Mouse (Mus musculus) myocyte (in vitro differentiated cells): ENCODE measurements at regions not wholly inside any gene's neighbourhood (a gene's known extent, or its start where the extent isn't known, plus 50 kb on each side); places are given as distances from the start of the nearest gene placed in this dataset.

ENCODE experiments used
- H3K27me3 ChIP-seq: one replicate; pipeline ENCODE4 v1.6.1; 2011; ENCODE audit not compliant: control insufficient read depth, insufficient read depth, insufficient read length
- H3K36me3 ChIP-seq: one replicate; pipeline ENCODE4 v1.6.1; 2011; ENCODE audit not compliant: control insufficient read depth, insufficient read depth
- H3K4me2 ChIP-seq: one replicate; pipeline ENCODE4 v1.6.1; 2011; ENCODE audit warnings: low read depth, control low read depth
- H3K4me3 ChIP-seq: one replicate; pipeline ENCODE4 v1.5.1; 2011; ENCODE audit warnings: mild to moderate bottlenecking, control low read depth, moderate library complexity
- H3K79me2 ChIP-seq: one replicate; pipeline ENCODE4 v1.6.1; 2011; ENCODE audit not compliant: control insufficient read depth, insufficient read depth
- H3ac ChIP-seq: one replicate; pipeline ENCODE4 v1.6.1; 2011; ENCODE audit not compliant: control insufficient read depth, insufficient read length
- CEBPB ChIP-seq: IDR thresholded peaks from 2 replicates; pipeline ENCODE4 v1.6.1; 2011; ENCODE audit warnings: mild to moderate bottlenecking, moderate library complexity; ENCODE audit not compliant: poor library complexity, insufficient read depth, severe bottlenecking
- E2F4 ChIP-seq: IDR thresholded peaks from one replicate; pipeline ENCODE4 v1.6.1; 2011; ENCODE audit warnings: mild to moderate bottlenecking, control low read depth, moderate library complexity; ENCODE audit not compliant: insufficient read depth
- MAX ChIP-seq: IDR thresholded peaks from one replicate; pipeline ENCODE4 v1.6.1; 2011; ENCODE audit warnings: low read depth, mild to moderate bottlenecking, control low read depth
- MYOD1 ChIP-seq, 3 experiments: IDR thresholded peaks; one replicate each; pipeline ENCODE4 v1.6.1; 2011; ENCODE audit warnings: control low read depth in 2 of 3, low read depth in 2 of 3, mild to moderate bottlenecking in 2 of 3, moderate library complexity in 1 of 3; ENCODE audit not compliant: insufficient read length in 2 of 3, control insufficient read depth in 1 of 3
- MYOG ChIP-seq, 3 experiments: IDR thresholded peaks; one replicate each; pipeline ENCODE4 v1.6.1; 2011; ENCODE audit warnings: control low read depth in 2 of 3, low read depth in 2 of 3, mild to moderate bottlenecking in 2 of 3; ENCODE audit not compliant: insufficient read length in 2 of 3, control insufficient read depth in 1 of 3, insufficient read depth in 1 of 3
- POLR2A ChIP-seq: IDR thresholded peaks from one replicate; pipeline ENCODE4 v1.6.1; 2011; ENCODE audit warnings: low read depth, mild to moderate bottlenecking, control low read depth, moderate library complexity; ENCODE audit not compliant: insufficient read length
- POLR2AphosphoS2 ChIP-seq: IDR thresholded peaks from one replicate; pipeline ENCODE4 v1.6.1; 2011; ENCODE audit warnings: low read depth, control low read depth; ENCODE audit not compliant: insufficient read length
- REST ChIP-seq: IDR thresholded peaks from one replicate; pipeline ENCODE4 v1.6.1; 2011; ENCODE audit warnings: mild to moderate bottlenecking, control low read depth, moderate library complexity; ENCODE audit not compliant: insufficient read depth, insufficient read length
- SRF ChIP-seq: IDR thresholded peaks from one replicate; pipeline ENCODE4 v1.6.1; 2011; ENCODE audit warnings: low read depth; ENCODE audit not compliant: control insufficient read depth, insufficient read length
- TCF12 ChIP-seq: IDR thresholded peaks from one replicate; pipeline ENCODE4 v1.6.1; 2011; ENCODE audit warnings: mild to moderate bottlenecking, control low read depth; ENCODE audit not compliant: poor library complexity, insufficient read depth, severe bottlenecking
- TCF3 ChIP-seq: IDR thresholded peaks from one replicate; pipeline ENCODE4 v1.6.1; 2011; ENCODE audit warnings: low read depth, control low read depth; ENCODE audit not compliant: insufficient read length
- USF1 ChIP-seq: IDR thresholded peaks from one replicate; pipeline ENCODE4 v1.6.1; 2011; ENCODE audit warnings: low read depth, mild to moderate bottlenecking, control low read depth, moderate library complexity

DNA sequence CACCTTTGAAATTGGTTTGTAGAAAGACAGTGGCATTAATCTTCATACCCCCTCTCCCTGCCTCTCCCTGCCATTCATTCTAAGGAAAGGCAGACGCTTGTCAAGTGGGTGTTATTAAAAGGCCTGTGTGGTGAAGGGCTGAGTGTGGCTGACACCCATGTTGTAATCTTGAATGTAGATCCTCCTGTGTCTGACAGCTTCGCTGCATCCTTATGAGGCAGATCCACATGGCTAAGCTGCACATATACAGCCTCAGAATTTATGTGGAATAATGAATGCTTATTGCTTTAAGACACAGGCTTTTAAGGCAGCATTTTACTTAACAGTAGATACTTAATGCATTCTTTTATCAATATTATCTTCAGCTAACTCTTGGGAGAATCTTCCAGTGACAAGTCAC, 92.4 kb downstream of the Otor start:
- Histone ChIP-seq H3ac (no peak overlapping the region), H3K4me2 (no peak overlapping the region), H3K36me3 (no peaks in the 10 kb centered on the region), H3K79me2 (no peaks in the 10 kb centered on the region), H3K27me3 (no peaks in the 10 kb centered on the region), H3K4me3 (no peak overlapping the region)
- TF ChIP-seq REST: no peak
- no peak for TF ChIP-seq TCF12
- no peak for TF ChIP-seq MYOD1 (IDR thresholded peaks at IDR 0.05; ENCODE audit: control insufficient read depth in 1 of 3, insufficient read length in 2 of 3, low read depth in 2 of 3)
- TF ChIP-seq E2F4: no peak
- no peak for TF ChIP-seq POLR2A
- no peak for TF ChIP-seq MAX
- no peak for TF ChIP-seq USF1
- TF ChIP-seq POLR2AphosphoS2: no peak
- no peak for TF ChIP-seq SRF
- no peak for TF ChIP-seq MYOG (IDR thresholded peaks at IDR 0.05; ENCODE audit: control insufficient read depth in 1 of 3, insufficient read depth in 1 of 3, insufficient read length in 2 of 3, low read depth in 2 of 3)
- TF ChIP-seq CEBPB: no peak
- TF ChIP-seq TCF3: no peak

DNA sequence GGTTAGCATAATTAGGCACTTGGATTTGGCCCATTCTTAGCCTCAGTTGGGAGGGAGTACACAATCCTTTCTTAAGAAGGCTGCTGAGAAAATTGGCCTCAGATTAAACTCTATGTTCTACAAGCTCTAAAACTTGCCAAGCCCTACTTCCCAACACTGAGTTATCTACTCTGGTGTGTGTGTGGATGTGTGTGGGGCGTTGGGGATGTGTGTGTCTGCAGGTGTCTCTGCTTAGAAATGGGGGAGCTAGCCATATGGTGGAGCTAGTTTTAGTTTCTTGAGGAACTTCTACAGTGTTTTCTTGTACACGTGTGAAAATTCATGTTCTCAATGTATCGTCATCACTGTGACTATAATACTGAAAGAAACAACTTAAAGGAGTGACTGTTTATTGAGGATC, 106.3 kb downstream of the Otor start:
- Histone ChIP-seq H3K27me3 (no peaks in the 10 kb centered on the region), H3K4me2 (no peak overlapping the region), H3ac (no peak overlapping the region), H3K36me3 (no peaks in the 10 kb centered on the region), H3K79me2 (no peaks in the 10 kb centered on the region), H3K4me3 (no peak overlapping the region)
- TF ChIP-seq USF1: no peak
- no peak for TF ChIP-seq MYOD1 (IDR thresholded peaks at IDR 0.05; ENCODE audit: control insufficient read depth in 1 of 3, insufficient read length in 2 of 3, low read depth in 2 of 3)
- no peak for TF ChIP-seq E2F4
- no peak for TF ChIP-seq TCF3
- no peak for TF ChIP-seq SRF
- TF ChIP-seq MAX: no peak
- TF ChIP-seq TCF12: no peak
- no peak for TF ChIP-seq MYOG (IDR thresholded peaks at IDR 0.05; ENCODE audit: control insufficient read depth in 1 of 3, insufficient read depth in 1 of 3, insufficient read length in 2 of 3, low read depth in 2 of 3)
- no peak for TF ChIP-seq POLR2AphosphoS2
- TF ChIP-seq CEBPB: no peak
- TF ChIP-seq POLR2A: no peak
- TF ChIP-seq REST: no peak

DNA sequence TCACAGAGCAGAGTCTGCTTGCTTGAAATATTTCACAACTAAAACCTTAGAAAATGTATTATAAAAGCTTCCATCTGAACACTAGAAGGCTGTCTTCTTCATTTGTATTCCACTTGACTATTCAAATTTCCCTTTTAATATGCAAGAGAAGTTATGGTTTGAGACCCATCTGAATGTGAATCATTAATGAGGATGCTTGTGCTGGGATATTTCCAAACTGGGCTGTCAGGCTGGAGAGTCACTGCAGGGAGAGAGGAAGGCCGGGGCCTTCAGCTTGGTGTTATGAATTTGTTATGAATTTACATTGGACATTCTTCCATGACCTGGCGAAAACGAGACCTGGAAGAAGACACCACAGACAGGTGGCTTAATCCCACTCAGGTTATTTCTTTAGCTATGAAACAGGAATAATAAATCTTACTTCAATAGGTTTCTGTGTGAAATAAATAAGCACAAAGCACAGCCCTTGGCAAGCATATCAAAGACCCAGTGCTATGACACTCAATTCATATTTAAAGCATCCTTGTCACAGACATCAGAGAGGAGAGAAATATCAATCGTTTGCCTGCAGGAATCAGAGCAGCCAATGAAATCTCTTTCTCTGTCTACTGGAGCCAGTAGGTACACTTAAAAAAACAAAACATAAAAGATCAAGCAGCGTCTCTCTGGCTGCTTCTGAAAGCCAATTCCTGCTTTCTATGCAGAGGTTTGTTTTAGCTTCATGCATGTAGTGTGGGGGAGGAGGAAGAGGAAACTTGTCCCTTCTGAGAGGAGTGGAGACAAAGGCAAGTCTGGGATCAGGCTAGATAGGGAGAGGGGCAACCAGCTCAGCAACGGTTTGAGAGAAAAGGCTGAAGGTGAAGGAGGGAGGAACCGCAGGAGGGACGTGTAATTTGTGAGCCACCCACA, 114.2 kb downstream of the Otor start:
- Histone ChIP-seq H3K4me2 (no peak overlapping the region), H3ac (no peak overlapping the region), H3K79me2 (no peaks in the 10 kb centered on the region), H3K36me3 (no peaks in the 10 kb centered on the region), H3K27me3 (no peaks in the 10 kb centered on the region), H3K4me3 (no peak overlapping the region)
- TF ChIP-seq MYOD1 (IDR thresholded peaks at IDR 0.05; ENCODE audit: control insufficient read depth in 1 of 3, insufficient read length in 2 of 3, low read depth in 2 of 3) (no peak), E2F4 (no peak), MYOG (IDR thresholded peaks at IDR 0.05; ENCODE audit: control insufficient read depth in 1 of 3, insufficient read depth in 1 of 3, insufficient read length in 2 of 3, low read depth in 2 of 3) (no peak), POLR2AphosphoS2 (no peak), SRF (no peak), CEBPB (no peak), TCF12 (no peak), USF1 (no peak), MAX (no peak), REST (no peak), TCF3 (no peak), POLR2A (no peak)

DNA sequence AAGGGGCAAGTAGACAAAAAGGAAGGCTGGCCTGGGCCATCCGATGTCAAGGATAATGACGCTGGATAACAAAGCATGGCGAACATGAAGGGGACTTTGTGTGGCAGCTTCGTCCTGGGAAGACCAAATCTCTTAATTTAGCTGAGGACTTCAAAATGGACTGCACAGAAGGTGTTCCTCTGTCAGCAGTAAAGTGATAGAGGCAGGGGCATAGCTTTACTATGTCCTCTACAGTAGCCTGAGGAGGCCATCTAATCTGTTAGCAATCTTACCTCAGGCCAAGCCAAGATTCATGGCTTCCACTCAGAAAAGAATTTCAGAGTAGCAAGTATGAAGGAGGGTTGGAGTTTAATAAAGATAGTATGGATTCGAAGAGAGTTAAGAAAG, 114.9 kb downstream of the Otor start:
- Histone ChIP-seq H3K79me2 (no peaks in the 10 kb centered on the region), H3K27me3 (no peaks in the 10 kb centered on the region), H3K36me3 (no peaks in the 10 kb centered on the region), H3K4me3 (no peak overlapping the region), H3K4me2 (no peak overlapping the region), H3ac (no peak overlapping the region)
- TF ChIP-seq MYOD1 (IDR thresholded peaks at IDR 0.05; ENCODE audit: control insufficient read depth in 1 of 3, insufficient read length in 2 of 3, low read depth in 2 of 3) (no peak), MAX (no peak), POLR2A (no peak), TCF12 (no peak), E2F4 (no peak), REST (no peak), CEBPB (no peak), USF1 (no peak), TCF3 (no peak), POLR2AphosphoS2 (no peak), MYOG (IDR thresholded peaks at IDR 0.05; ENCODE audit: control insufficient read depth in 1 of 3, insufficient read depth in 1 of 3, insufficient read length in 2 of 3, low read depth in 2 of 3) (no peak), SRF (no peak)
